Mouse (Mus musculus): ENCODE data around the gene Dtd1. TPM values are rescaled to one million over a fixed set of nuclear protein-coding genes. Genes with fewer than 3 reads are reported as not detected.

Gene Dtd1
- 2.0 and 13.0 TPM in 2 replicates for polyA plus RNA-seq (2012; ENCODE audit: low replicate concordance)

GRCm38 (mm10) chr2:144599831-144600687 is at the start of gene Dtd1:
Dtd1 (plus strand) TSS chr2:144599897.

GRCm38 (mm10) chr2:144550529-144550928 is 49.2 kb upstream of the Dtd1 start, which contains the start of gene Rbbp9:
Rbbp9 (minus strand) TSS chr2:144550869.

GRCm38 (mm10) chr2:144555820-144556552 is 43.7 kb upstream of the Dtd1 start, which contains the start of gene Sec23b:
Sec23b (plus strand) TSS chr2:144556229.

GRCm38 (mm10) chr2:144593951-144594651 is 5.6 kb upstream of the Dtd1 start, which contains the start of gene Smim26:
Smim26 (plus strand) TSS chr2:144594054.

Other genes with a start within 250 kb of the Dtd1 start
- 9.0 and 21.9 TPM in 2 replicates for gene Kat14, start 230.9 kb upstream of the Dtd1 start, polyA plus RNA-seq (2012; ENCODE audit: low replicate concordance)
- 0.27 and 14.0 TPM in 2 replicates for gene Pet117, start 230.9 kb upstream of the Dtd1 start, polyA plus RNA-seq (2012; ENCODE audit: low replicate concordance)
- gene Dzank1, start 72.5 kb upstream of the Dtd1 start, polyA plus RNA-seq (2012; ENCODE audit: low replicate concordance), result 0.03 and 0.12 TPM in 2 replicates
- 5.7 and 16.7 TPM in 2 replicates for gene Polr3f, start 72.2 kb upstream of the Dtd1 start, polyA plus RNA-seq (2012; ENCODE audit: low replicate concordance)
- 0.99 and 1.4 TPM in 2 replicates for gene Rbbp9, start 49.0 kb upstream of the Dtd1 start, polyA plus RNA-seq (2012; ENCODE audit: low replicate concordance)
- gene Sec23b, start 43.7 kb upstream of the Dtd1 start, polyA plus RNA-seq (2012; ENCODE audit: low replicate concordance), result 4.4 and 8.7 TPM in 2 replicates
- 1.4 and 2.2 TPM in 2 replicates for gene Smim26, start 5.8 kb upstream of the Dtd1 start, polyA plus RNA-seq (2012; ENCODE audit: low replicate concordance)
- gene Scp2d1, start 223.8 kb downstream of the Dtd1 start, polyA plus RNA-seq (2012; ENCODE audit: low replicate concordance), result not detected in 2 replicates

All from hematopoietic multipotent progenitor cell, adult 10-12 weeks (in vitro differentiated cells).